Mouse (Mus musculus) lung, embryonic 14.5 days (tissue): ENCODE results near the gene Bad. TPM values are rescaled to one million over a fixed set of nuclear protein-coding genes. Genes with fewer than 3 reads are reported as not detected.

ENCODE experiments used
- ATAC-seq: fragments of 200-750 bp; cut with Nextera tagmentation; 2 replicates; pipeline ENCODE4 v1.8.0; 2017; ENCODE audit warnings: mild to moderate bottlenecking, moderate TSS enrichment, moderate library complexity; ENCODE audit not compliant: insufficient read depth
- DNase-seq: peaks from one replicate; pipeline ENCODE4 v3.0.0-alpha.2; 2015
- H3K27ac ChIP-seq: fragments of 300-500 bp; sonication (generic); 2 replicates; pipeline ENCODE4 v1.5.1; 2014; ENCODE audit warnings: low read depth, mild to moderate bottlenecking, moderate library complexity
- H3K27me3 ChIP-seq: fragments of 300-500 bp; sonication (generic); 2 replicates; pipeline ENCODE4 v1.6.1; 2014; ENCODE audit warnings: low read length, control low read depth; ENCODE audit not compliant: insufficient read depth
- H3K36me3 ChIP-seq: fragments of 300-500 bp; sonication (generic); 2 replicates; pipeline ENCODE4 v1.6.1; 2014; ENCODE audit warnings: control low read depth; ENCODE audit not compliant: insufficient read depth
- H3K4me1 ChIP-seq: fragments of 300-500 bp; sonication (generic); 2 replicates; pipeline ENCODE4 v1.6.1; 2014; ENCODE audit warnings: antibody characterized with exemption, control low read depth; ENCODE audit not compliant: insufficient read depth
- H3K4me2 ChIP-seq: fragments of 300-500 bp; sonication (generic); 2 replicates; pipeline ENCODE4 v1.6.1; 2014; ENCODE audit warnings: mild to moderate bottlenecking
- H3K4me3 ChIP-seq: fragments of 300-500 bp; sonication (generic); 2 replicates; pipeline ENCODE4 v1.5.1; 2014; ENCODE audit warnings: low read depth, low read length
- H3K9ac ChIP-seq: fragments of 300-500 bp; sonication (generic); 2 replicates; pipeline ENCODE4 v1.6.1; 2014
- H3K9me3 ChIP-seq: fragments of 300-500 bp; sonication (generic); 2 replicates; pipeline ENCODE4 v1.6.1; 2016; ENCODE audit warnings: low read depth, low read length, control low read depth
- CTCF ChIP-seq: IDR thresholded peaks from 2 replicates; pipeline ENCODE4 v1.5.1; 2016; ENCODE audit warnings: antibody characterized with exemption, low read depth
- WGBS: fragments of 180-500 bp; shearing (Covaris S2); extraction: QIAGEN DNeasy Blood & Tissue Kit; methylation state at CpG from one replicate; pipeline ENCODE4 v1.1.7; 2014; 5-methylcytosine and 5-hydroxymethylcytosine counted together
- polyA plus RNA-seq: library from polyadenylated mRNA; unstranded; fragments of >200 nt; fragmentation: Nextera tagmentation; extraction: Ambion mirVana; gene quantifications from 2 replicates; pipeline ENCODE4 v1.2.1, GENCODE M21; 2014

The Bad gene
- polyA plus RNA-seq, 1 experiment from 2014 or later = 61.0 TPM

GRCm38 (mm10) chr19:6952712-6953037, 11.0 kb downstream of the Bad start:
- peaks cover 17% of the 10 kb centered on the region for H3K4me1 ChIP-seq
- 5% methylated on average over 3 of the region's 3 CpGs for WGBS
- H3K27ac ChIP-seq = peak overlapping the region; percentile 99
- no peak for TF ChIP-seq CTCF
- peak overlapping the region; percentile 95 for H3K4me2 ChIP-seq
- no peaks in the 10 kb centered on the region for H3K27me3 ChIP-seq
- H3K36me3 ChIP-seq = peaks cover 45% of the 10 kb centered on the region
- ATAC-seq (peak; percentile 9; the same call in 1 of the 2 replicates), DNase-seq (peak; percentile 58)
- H3K9ac ChIP-seq = peak overlapping the region; percentile 73
- no peaks in the 10 kb centered on the region for H3K9me3 ChIP-seq
- peak overlapping the region; percentile 55 for H3K4me3 ChIP-seq

GRCm38 (mm10) chr19:6954046-6954445, 12.4 kb downstream of the Bad start:
- peaks cover 17% of the 10 kb centered on the region for H3K4me1 ChIP-seq
- peak; percentile 71 for TF ChIP-seq CTCF
- no peak for ATAC-seq
- peak; percentile 41 for DNase-seq
- no peak overlapping the region for H3K4me2 ChIP-seq
- no peaks in the 10 kb centered on the region for H3K27me3 ChIP-seq
- H3K27ac ChIP-seq = no peak overlapping the region
- no peak overlapping the region for H3K4me3 ChIP-seq
- H3K36me3 ChIP-seq = peaks cover 57% of the 10 kb centered on the region
- H3K9me3 ChIP-seq = no peaks in the 10 kb centered on the region
- 45% methylated on average over 9 of the region's 9 CpGs for WGBS
- no peak overlapping the region for H3K9ac ChIP-seq

- Histone ChIP-seq H3K9me3 (no peaks in the 10 kb centered on the region), H3K4me1 (peaks cover 11% of the 10 kb centered on the region), H3K4me3 (no peak overlapping the region), H3K27ac (no peak overlapping the region), H3K27me3 (no peaks in the 10 kb centered on the region), H3K36me3 (peaks cover 67% of the 10 kb centered on the region), H3K4me2 (no peak overlapping the region), H3K9ac (no peak overlapping the region)
- DNase-seq (no peak), ATAC-seq (no peak)
- no peak for TF ChIP-seq CTCF
- WGBS = 68% methylated on average over 7 of the region's 7 CpGs
These were observed 13.8 kb downstream of the Bad start for GRCm38 (mm10) chr19:6955424-6955823.

GRCm38 (mm10) chr19:6956461-6956860, 14.8 kb downstream of the Bad start:
- Histone ChIP-seq H3K4me1 (peaks cover 11% of the 10 kb centered on the region), H3K36me3 (peaks cover 73% of the 10 kb centered on the region), H3K4me3 (no peak overlapping the region), H3K9me3 (no peaks in the 10 kb centered on the region), H3K9ac (no peak overlapping the region), H3K4me2 (no peak overlapping the region), H3K27me3 (no peaks in the 10 kb centered on the region), H3K27ac (no peak overlapping the region)
- no peak for DNase-seq
- TF ChIP-seq CTCF = no peak
- ATAC-seq = no peak
- 85% methylated on average over 10 of the region's 10 CpGs for WGBS

GRCm38 (mm10) chr19:6968491-6969271, 27.0 kb downstream of the Bad start:
- peaks cover 31% of the 10 kb centered on the region for H3K36me3 ChIP-seq
- no peak for TF ChIP-seq CTCF
- H3K27me3 ChIP-seq = no peaks in the 10 kb centered on the region
- peak overlapping the region; percentile 70 for H3K4me3 ChIP-seq
- H3K9me3 ChIP-seq = no peaks in the 10 kb centered on the region
- peak overlapping the region; percentile 42; the same call in 1 of the 2 replicates for H3K27ac ChIP-seq
- ATAC-seq = no peak
- peak; percentile 45 for DNase-seq
- 5% methylated on average over 15 of the region's 15 CpGs for WGBS
- peak overlapping the region; percentile 71 for H3K9ac ChIP-seq
- peak overlapping the region; percentile 89 for H3K4me2 ChIP-seq
- H3K4me1 ChIP-seq = peaks cover 13% of the 10 kb centered on the region

- Histone ChIP-seq H3K9me3 (no peaks in the 10 kb centered on the region), H3K27me3 (no peaks in the 10 kb centered on the region), H3K4me2 (peak overlapping the region; percentile 89), H3K4me3 (peak overlapping the region; percentile 70), H3K36me3 (peaks cover 25% of the 10 kb centered on the region), H3K4me1 (peaks cover 13% of the 10 kb centered on the region), H3K27ac (peak overlapping the region; percentile 42; the same call in 1 of the 2 replicates), H3K9ac (peak overlapping the region; percentile 71)
- DNase-seq (no peak), ATAC-seq (no peak; the same call in 1 of the 2 replicates)
- WGBS = under 1% methylated on average over 20 of the region's 20 CpGs
- TF ChIP-seq CTCF = no peak
These were observed 27.6 kb downstream of the Bad start for GRCm38 (mm10) chr19:6969291-6969664.

- WGBS = under 1% methylated on average over 55 of the region's 55 CpGs
- H3K27ac ChIP-seq = peak overlapping the region; percentile 42; the same call in 1 of the 2 replicates
- peaks cover 13% of the 10 kb centered on the region for H3K4me1 ChIP-seq
- peak; percentile 70 for TF ChIP-seq CTCF
- DNase-seq = peak; percentile 80
- peak; percentile 75 for ATAC-seq
- H3K4me3 ChIP-seq = peak overlapping the region; percentile 70
- H3K36me3 ChIP-seq = peaks cover 21% of the 10 kb centered on the region
- peak overlapping the region; percentile 71 for H3K9ac ChIP-seq
- H3K9me3 ChIP-seq = no peaks in the 10 kb centered on the region
- H3K27me3 ChIP-seq = no peaks in the 10 kb centered on the region
- peak overlapping the region; percentile 89 for H3K4me2 ChIP-seq
These were observed 28.2 kb downstream of the Bad start for GRCm38 (mm10) chr19:6969665-6970381.
